Mouse (Mus musculus): ENCODE data around the gene Gpc6.

Gpc6 gene

DNA sequence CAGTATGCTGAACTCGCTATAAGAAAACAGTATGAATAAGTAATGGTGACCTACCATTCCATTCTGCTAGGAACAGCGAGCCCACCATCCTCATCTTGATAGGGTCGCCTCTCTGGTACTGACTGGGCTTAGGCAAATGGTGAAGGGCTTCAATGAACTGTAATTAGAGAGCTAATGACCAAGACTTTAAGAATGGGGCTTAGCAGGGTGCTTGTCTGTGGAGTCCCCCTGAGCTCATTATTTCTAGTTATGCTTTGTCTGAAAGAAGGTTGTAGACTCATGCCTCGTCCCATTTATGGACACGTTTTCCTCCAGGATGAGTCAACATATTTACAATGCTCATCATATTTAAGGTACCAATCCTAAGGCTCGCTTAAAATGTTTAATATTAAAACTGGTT, 313.1 kb downstream of the Gpc6 start:
- no peak for DNase-seq (ENCODE audit: low read depth, low spot score)

DNA sequence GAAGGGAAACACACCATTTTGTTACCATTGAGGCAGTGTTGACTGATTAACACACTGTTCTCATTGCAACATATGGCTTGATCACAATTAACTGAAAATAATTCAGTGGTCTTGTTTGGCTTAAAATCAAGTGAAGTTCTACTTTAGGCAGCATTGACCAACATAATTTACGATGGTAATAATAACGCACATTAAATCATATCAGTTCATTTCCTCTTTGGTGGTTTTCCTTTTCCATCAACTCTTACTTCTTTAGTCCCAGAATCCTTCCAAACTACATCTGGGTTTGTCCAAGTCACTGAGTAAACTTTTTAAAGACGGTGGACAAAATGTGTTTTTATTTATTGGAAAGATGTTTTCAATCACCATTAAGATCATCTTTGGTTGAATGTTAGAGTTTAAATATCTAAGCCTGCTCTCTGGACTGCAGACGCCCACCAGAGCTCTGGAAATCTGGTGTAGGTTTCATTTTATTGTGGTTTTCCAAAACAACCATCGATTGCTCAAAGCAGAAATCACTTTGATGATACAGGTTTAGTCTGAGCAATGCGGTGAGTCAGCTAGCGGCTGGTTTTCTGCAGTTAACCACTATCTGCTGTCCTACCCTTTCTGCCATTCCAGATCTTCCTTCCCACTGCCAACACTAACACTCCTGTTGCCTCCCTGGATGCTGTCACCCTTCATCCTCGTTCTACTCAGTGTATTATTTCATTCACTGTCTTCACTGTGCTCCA, 314.7 kb downstream of the Gpc6 start:
- peak; percentile 52 for DNase-seq (ENCODE audit: low read depth, low spot score)

DNA sequence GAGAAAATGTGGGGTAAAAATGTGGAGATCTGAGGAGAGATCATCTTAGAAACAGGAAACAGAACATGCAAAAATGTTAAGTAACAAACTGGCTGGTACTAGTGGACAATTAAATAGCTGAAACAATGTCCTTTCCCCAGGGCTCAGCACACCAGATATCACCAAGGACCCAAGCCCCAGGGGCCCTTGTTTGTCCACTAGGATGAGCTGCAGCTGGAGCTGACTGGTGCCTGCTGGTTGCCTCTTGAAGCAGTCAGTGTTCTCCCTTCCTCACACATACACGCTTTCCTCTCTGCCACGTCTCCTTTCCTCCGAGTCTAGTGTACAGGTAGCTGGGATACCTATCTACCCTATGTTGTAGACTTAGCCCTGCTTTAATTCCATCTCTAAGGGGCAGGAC, 320.5 kb downstream of the Gpc6 start:
- no peak for DNase-seq (ENCODE audit: low read depth, low spot score)

DNA sequence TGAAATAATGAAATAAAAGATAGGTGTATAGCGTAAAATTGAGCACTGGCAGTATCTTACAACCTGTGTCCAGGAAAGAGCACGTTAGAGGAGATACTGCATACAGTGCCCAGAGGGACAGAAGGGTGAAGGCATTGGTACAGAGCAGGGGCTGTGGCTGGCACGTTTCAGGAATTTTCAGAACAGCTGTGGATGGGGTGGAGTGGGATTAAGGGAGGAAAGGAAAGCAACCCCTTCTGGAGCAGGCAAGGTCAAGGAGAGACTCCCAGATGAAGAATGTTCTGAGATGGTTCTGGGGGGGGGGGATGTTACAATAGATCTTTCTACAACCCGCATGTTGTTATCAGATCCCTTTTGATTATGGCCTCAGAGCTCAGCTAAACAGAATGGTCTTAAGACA, 331.1 kb downstream of the Gpc6 start:
- no peak for DNase-seq (ENCODE audit: low read depth, low spot score)

DNA sequence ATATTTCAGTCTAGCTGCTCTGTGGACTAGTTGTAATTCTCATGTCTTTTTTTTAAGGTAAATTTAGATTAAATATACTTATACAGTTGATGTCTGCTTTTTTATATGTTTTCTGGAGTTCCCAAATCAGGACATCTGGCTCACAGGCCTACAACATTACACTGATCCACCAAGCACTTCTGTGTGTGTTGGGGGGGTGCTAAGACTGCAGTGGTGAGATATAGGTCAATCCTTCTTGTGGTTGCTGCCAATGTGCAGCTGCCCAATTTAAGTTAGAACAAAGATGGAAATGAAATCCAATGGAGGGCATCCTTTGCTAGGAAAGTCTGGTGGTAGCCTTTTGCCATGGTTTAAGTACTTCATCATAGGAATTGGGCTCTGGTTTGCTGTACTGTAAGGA, 340.5 kb downstream of the Gpc6 start:
- DNase-seq (ENCODE audit: low read depth, low spot score), result no peak

DNA sequence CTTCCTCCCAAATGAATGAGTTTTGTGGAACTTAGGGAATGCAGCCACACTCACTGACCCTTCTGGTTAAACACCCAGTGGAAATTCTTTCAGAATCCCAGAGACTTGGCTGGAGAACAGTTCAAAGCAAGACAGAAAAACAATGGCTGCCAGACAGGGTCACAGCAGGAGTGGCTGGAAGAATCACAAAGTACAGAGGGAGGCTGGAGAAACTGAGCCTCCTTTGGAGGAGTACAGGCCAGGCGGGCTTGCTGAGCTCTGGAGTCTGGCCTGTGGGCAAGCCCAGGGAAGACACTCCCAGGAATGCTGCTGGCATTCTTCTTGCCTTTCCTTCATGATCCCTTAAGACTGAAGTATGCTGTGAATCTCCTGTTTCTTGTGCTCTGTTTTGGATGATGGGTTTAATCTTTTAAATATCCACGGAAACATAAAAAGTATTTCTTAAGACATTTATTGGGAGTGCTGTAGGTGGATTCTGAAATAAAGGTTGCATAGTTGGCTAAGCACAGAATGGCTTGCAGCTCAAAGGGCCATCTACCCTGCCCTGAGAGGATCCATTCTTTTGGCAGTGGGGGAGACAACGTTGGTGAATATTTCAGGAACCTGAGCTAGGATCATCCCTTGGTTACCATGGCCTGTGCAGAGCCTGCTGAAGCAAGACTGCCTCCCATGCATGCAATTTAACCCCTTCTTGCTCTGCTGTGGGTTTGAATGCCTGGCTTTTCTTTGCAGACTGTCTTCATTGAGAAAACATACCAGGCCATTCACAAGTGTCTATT, 342.9 kb downstream of the Gpc6 start:
- peak; percentile 16 for DNase-seq (ENCODE audit: low read depth, low spot score)

DNA sequence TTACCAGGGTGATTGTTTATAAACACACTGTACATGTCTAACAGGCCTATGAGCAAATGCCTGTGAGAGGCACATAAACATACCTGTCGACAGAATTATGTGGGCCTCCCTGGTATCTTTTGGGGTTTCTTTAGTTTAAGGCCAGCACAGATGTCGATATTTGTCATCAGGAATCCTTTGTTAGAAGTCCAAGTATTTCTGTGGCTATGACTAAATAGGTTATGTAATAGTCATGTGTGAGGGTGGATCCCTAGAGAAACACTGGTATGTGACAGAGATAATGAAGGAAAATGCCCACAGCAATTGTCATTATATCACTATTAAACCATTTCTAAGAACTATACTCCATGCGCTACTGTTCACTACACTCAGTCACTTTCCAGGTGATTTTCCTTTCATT, 358.5 kb downstream of the Gpc6 start:
- peak; percentile 56 for DNase-seq (ENCODE audit: low read depth, low spot score)

DNA sequence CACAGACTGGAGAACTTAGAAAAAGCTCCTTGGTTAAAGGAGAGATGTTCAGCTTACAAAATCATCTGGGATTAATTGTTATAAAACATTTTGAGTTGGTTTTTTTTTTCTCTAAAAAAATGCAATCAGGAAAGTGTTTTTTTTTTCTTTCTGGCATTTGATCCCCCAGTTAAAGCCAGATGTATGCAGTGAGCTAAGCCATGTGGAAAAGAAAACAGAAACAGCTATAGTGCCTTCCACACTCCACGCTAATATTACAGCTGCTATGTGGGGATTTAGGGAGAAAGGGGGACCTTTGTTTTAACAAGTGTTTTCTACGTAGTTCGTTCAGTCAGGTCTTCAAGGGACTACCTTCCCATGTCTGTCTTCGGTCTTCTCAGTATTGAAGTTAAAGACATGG, 368.6 kb downstream of the Gpc6 start:
- DNase-seq (ENCODE audit: low read depth, low spot score), result no peak

DNA sequence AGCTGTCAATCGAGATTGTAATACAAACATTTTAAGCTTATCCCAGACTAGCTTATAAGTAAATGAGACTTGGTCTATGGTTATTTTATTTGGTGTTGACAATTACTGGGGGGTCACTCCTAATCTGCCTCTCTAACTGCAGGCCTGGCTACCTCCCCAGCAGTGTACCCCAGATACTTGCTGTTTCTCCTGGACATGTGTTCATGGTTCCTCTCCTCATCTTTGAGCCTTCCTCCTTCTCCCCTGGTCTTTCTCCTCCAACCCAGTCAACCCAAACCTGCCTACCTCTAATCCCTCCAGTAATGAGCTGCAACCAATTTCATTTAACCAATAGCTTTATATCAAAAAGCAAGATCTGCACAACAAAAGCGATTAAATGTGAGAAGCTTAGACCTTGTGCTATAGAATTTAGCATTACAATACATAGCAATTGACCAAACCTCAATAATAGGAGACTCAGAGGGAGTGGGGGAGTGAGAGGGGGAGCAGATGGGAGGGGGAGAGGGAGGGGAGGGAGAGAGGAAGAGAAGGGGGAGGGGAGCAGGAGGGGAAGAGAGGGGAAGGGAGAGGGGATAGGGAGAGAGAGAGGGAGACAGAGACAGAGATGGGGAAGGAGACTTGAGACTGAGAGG, 371.2 kb downstream of the Gpc6 start:
- no peak for DNase-seq (ENCODE audit: low read depth, low spot score)

DNA sequence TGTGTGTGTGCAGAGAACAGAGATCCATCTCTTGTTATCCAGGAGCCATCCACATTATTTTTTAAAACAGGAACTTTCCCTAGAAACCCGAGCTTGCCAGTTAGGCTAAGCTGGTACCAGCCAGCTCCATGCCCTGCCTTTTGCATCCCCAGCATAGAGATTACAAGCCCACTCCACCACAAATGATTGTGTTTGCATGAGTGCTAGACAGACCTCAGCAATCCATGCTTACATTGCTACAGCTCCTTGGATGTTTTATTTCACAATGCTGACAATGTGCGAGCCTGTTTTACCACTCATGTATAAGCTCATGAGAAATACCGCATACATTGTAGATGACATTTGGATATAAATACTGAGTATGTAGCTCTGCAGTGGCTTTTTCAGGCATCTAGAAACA, 375.9 kb downstream of the Gpc6 start:
- DNase-seq (ENCODE audit: low read depth, low spot score), result no peak

DNA sequence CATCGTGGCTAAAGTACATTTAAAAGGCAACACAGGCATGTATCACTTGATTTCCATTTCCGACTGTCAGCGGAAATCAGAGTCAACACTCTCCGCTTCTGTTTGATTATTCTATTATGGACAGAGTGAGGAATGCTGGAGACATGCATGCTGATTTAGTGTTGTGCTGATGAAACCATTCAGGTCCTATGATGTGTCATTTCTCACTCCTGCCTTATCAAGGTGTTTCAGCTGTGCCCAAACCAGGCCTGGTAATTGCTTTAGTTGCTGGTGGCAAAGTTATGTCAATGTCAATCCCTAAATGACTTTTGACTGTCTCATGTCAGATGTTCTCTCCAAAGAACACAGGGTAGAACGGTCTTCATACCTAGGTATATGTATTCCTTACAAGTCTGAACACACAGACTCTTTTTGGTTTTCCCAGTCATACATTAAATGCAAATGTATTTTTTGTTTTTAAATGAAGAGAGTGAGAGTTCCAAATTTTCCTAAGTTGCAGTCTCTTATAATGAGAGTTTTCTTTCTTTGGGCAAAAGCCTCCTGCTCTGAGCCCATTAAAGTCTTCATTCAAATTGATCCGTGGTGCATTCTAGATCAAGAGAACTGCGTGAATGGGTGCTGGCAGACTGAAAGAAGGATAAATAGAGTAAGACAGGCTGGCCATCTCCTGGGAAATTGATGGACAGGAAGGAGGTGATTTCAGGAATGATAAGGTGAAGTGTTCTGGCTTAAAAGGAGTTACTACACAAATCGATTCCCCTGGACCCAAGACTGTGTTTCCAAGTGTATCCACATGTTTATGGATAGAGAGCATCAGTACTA, 379.0 kb downstream of the Gpc6 start:
- DNase-seq (ENCODE audit: low read depth, low spot score), result no peak

DNA sequence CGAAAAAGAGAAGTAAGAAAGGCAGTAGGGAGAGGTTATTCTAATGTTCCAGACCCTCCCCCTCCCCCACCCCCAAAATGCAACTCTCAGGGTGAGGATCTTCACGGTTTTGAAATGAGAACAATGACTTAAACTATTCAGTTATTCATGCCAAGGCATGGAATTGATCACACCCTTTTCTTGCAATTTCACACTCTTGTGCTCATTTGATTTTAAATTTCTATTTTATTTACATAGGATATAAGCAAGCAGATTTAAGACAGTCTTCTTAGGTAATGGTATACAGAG, 379.6 kb downstream of the Gpc6 start:
- no peak for DNase-seq (ENCODE audit: low read depth, low spot score)

DNA sequence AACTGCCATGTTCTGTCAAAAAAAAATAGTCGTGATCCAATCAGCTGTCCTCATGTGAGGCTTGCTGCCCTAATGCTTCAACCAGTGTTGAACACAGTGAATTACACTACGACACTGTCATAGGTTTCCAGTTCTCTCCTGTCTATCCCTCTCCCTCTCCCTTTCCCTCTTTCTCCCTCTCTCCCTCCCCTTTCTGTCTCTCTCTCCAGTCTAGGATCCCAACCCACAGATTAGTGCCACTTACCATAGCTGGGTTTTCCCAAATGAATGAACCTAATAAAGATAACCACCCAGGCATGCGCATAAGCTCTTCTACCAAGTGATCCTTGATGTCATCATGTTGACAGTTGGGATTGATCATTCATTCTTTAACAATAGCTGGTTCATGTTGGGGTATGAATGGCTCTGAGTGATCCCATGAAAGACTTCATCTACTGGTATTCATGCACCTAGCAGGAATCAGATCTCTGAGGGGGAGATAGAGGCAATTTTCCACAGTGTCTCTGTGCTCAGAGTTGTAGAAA, 384.9 kb downstream of the Gpc6 start:
- DNase-seq (ENCODE audit: low read depth, low spot score), result no peak

DNA sequence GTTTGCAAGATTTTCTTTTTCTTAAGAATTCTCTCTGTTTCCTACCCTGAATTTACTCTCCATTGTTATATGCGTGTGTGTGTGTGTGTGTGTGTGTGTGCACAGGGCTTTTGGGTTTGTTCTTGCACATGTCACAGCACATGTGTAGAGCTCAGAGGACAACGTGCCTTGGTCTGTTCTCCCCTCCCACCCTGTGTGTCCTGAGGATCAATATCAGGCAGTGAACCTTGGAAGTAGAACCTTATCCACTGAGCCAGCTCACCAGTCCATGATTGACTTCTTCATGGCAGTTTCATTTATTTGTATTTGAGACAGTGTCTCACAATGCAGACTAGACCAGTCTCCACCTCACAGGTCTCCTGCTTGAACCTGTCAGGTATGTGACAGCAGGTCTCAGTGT, 399.1 kb downstream of the Gpc6 start:
- no peak for DNase-seq (ENCODE audit: low read depth, low spot score)

DNA sequence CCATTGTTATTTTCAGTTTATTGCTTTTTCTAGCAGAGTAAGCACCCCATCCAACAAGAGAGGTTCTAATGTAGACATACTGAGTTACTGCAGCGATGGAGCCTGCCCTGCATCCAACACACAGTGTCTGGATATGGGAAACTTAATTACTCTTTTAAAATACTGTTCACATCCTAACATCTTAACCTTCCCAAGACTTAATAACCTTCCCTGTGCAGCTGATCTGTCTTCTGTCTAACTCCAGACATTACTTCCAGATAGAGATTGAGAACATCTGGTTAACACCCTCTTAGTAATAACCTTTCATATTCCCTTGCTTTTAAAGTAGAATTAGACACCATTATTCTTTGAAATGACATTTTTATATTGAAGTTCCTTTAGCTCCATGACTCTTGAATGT, 407.1 kb downstream of the Gpc6 start:
- no peak for DNase-seq (ENCODE audit: low read depth, low spot score)

DNA sequence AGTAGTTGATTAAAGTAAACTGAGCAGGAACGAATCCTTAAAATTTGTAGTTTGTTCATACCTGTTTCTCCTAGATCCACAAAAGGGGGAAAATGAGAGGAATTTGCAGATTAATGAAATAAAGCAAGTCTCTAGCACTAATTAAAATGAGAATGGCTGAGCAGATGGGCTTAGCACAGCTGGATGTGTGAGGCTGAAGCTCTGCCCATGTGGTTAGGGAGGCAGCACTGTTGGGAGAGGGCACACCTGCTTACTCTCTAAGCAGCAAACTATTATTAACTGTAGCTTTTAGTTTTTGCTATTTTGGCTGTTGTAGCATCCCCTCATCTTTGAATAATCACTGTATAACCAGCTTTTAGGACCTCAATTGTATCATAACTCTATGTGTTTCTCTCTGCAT, 412.2 kb downstream of the Gpc6 start:
- DNase-seq (ENCODE audit: low read depth, low spot score), result no peak

DNA sequence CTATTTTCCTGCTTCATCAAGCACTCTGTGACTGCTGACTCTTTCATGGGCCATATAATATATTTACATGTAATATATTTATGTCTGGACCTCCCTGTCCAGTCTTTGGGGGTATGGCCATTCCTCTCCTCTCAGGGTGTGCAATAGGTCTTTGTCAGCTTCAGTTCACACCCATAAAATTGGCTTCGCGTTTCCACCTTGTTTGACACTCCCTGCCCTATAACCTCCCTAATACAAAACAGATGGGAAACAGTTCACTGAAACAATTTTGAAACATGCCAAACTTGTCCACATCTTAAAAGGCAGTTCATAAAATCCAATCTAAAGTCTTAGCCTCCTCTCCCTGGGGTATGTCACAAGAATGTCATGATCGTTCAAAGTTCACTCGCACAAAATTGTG, 415.4 kb downstream of the Gpc6 start:
- peak; percentile 39 for DNase-seq (ENCODE audit: low read depth, low spot score)

DNA sequence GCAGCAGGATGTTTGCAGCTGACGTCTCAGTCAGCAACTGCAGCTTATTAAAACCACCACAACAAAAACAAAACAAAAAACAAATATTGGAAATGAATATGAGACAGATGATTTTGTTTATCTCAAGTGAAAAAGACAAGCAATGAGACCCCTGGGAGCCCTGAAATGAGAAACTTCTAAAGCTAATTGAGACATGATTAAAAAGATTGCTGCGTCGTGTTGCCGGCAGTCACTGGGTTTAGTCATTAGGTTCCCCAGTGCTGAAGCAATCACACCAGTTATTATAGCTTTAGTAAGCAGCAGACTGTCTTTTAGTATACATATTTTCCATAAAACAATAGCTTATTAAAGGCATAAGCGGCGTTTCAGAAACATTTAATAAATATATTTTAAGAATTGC, 419.4 kb downstream of the Gpc6 start:
- no peak for DNase-seq (ENCODE audit: low read depth, low spot score)

DNA sequence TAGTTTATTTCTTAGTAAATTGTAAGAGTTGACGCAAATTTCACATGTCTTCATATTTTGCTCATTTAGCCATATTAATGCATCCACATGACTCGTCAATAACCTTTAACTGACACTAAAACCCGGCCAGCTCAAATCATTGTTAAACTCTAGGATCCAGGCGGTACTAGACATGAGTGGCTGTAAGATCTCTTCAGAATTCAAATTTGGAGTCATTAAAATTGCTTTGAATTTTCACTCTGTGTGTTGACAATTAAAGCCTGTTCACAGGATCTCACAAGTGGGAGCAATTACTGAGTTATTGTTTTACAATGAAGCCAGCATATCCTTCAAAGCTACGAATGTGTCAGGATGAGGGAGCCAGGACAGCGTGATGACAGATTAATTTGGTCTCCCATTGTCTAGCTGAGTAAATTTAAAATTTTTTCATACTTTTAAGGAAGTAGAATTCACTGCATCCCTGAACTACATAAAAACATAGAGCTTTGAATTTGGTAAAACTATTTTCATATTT, 421.3 kb downstream of the Gpc6 start:
- no peak for DNase-seq (ENCODE audit: low read depth, low spot score)

DNA sequence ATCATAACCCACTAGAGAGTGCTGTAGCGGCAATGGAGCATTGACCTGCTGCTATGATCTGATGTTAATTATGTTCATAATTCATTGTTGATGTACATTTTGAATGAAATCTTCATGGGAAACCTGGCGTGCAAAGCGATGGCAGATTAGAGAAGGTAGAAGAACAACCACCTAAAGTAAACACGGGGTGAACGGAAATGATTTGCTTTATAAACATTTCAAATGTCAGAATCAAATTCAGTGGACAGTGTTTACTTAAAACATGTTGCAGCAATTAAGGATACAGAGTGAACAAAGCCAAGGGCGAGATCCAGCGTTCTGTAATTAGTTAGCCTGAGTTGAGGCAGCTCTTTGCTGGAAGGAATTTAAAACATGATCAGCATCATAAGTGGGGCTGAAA, 426.2 kb downstream of the Gpc6 start:
- DNase-seq (ENCODE audit: low read depth, low spot score), result no peak

DNA sequence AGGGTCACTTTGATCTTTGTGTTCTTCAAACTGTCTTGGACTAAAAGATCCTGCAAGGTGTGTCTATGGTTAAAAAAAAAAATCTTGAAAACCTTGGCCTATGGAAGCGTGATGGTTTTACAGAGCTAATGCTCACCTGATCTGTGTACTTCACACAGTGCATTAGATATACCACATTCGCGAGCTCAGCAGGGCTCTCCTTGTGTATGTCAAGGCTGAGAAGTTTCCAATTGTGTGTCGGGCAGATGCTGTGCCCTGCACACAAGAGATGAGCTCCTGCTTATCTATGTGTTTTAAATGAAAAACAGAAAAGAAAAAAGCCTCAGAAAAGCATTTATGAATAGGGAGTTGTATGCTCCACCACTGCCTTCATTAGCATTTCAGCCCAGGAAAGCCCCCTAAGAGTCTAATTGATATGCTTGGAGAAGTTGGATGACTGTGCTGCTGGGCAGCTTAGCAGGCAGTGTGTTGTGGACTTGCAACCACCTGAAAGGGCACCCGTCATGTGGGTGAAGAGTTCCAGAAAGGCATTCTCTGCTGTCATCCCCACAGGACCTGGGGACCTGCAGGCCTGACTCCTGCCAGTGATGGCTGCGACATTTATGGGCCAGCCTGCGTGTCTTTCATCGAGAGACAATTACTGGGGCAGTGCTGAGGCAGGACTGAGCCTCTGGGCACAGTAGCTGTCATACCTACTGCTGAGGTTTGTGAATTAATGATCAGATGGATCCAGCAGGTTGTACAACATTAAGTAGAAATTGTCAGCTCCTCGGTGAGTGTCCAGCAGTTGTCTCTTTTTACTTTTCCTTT, 436.2 kb downstream of the Gpc6 start:
- DNase-seq (ENCODE audit: low read depth, low spot score), result no peak

Data from 3T3-L1 (cell line).